Mouse (Mus musculus) Patski (cell line): Measurements from ENCODE around the gene Gm11111. TPM values are rescaled to one million over a fixed set of nuclear protein-coding genes. Genes with fewer than 3 reads are reported as not detected.
"Not testable (repeated sequence)": the region's sequence is repeated elsewhere in the genome, so short reads cannot be mapped to it uniquely, and the experiment has no call there.

Source experiments
- ATAC-seq: fragments of 100-300 bp; one replicate; pipeline ENCODE4 v1.8.0; 2021
- CTCF ChIA-PET: fragments of 350-600 bp; sonication (Branson Sonifier 250); formaldehyde crosslinking; loops from one replicate; lab custom pipeline; 2022; ENCODE audit warnings: inconsistent platforms; lab: Charles Lee
- POLR2A ChIA-PET: fragments of 350-600 bp; sonication (Branson Sonifier 250); formaldehyde crosslinking; loops from one replicate; lab custom pipeline; 2022; ENCODE audit warnings: antibody characterized with exemption, inconsistent platforms; lab: Charles Lee
- DNase-seq: peaks from one replicate; pipeline ENCODE4 v3.0.0-alpha.2; 2011; ENCODE audit warnings: low read depth, low spot score
- H3K27me3 ChIP-seq: fragments of 371-371 bp; one replicate; pipeline ENCODE4 v1.5.1; 2021
- CTCF ChIP-seq: fragments of 100-300 bp; IDR thresholded peaks from one replicate; pipeline ENCODE4 v1.5.1; 2021
- in situ Hi-C: fragments of 300-500 bp; cut with MboI; formaldehyde crosslinking; loops from 3 replicates; pipeline ENCODE4 v1.11.1; 2018; ENCODE audit warnings: low pct_unique_long_range_greater_than_20kb, mixed read lengths
- polyA plus RNA-seq: library from polyadenylated mRNA; unstranded; gene quantifications from one replicate; pipeline ENCODE4 v1.2.3, GENCODE M21; 2021

Gene Gm11111
- polyA plus RNA-seq, 1 experiment from 2014 or later = not detected

- ChIA-PET CTCF (interaction anchor here (1.3 to 5.0 kb wide), 2 partner anchors 8 to 14 kb away, joined by 4 to 29 read pairs; partner anchors contain the start of gene Gm11111), POLR2A (interaction anchor here (0.6 kb wide), 1 partner anchor 1543 kb away, joined by 6 read pairs; no protein-coding TSS in a partner anchor)
- in situ Hi-C loops = loop anchor here (5.0 kb wide), 1 partner anchor 134 kb away; no protein-coding TSS in a partner anchor
- TF ChIP-seq CTCF = no peak
- peak; percentile 98 for ATAC-seq
- DNase-seq = peak; percentile 85
- no peaks in the 10 kb centered on the region for H3K27me3 ChIP-seq
These were observed 8.8 kb downstream of the Gm11111 start for GRCm38 (mm10) chr5:98561301-98561700.

DNA sequence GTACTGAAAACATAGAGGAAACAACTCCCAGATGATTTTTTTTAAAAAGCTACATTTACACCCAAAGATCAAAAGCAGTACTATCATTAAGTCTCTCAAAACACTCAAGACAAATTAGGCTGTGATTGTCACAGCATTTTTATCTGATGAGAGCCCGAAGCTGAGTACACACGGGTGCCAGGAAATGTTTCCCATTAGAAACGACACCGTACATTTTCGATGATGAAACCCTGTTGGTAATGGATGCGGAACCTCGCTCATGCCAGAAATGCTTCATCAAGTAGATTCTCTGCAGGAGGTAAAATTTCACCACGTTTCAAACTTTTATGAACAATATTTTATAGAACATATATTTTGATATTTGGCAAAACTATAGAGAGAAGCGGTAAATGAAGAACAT is 10.3 kb downstream of the Gm11111 start:
- in situ Hi-C loops = loop anchor here (5.0 kb wide), 1 partner anchor 136 kb away; no protein-coding TSS in a partner anchor
- ATAC-seq = no peak
- POLR2A ChIA-PET = interaction anchor here (0.6 kb wide), 1 partner anchor 78 kb away, joined by 3 read pairs; no protein-coding TSS in a partner anchor
- H3K27me3 ChIP-seq = no peaks in the 10 kb centered on the region
- TF ChIP-seq CTCF = no peak
- no peak for DNase-seq
- CTCF ChIA-PET = interaction anchor here (1.5 to 5.0 kb wide), 2 partner anchors 13 to 213 kb away, joined by 3 to 29 read pairs; no protein-coding TSS in a partner anchor

GRCm38 (mm10) chr5:98563801-98564200 is 11.3 kb downstream of the Gm11111 start:
- in situ Hi-C loops = loop anchor here (5.0 kb wide), 1 partner anchor 136 kb away; no protein-coding TSS in a partner anchor
- no peaks in the 10 kb centered on the region for H3K27me3 ChIP-seq
- no peak for ATAC-seq
- DNase-seq = no peak
- CTCF ChIA-PET = interaction anchor here (1.5 to 5.0 kb wide), 2 partner anchors 12 to 214 kb away, joined by 3 to 29 read pairs; no protein-coding TSS in a partner anchor
- POLR2A ChIA-PET = no interaction called here
- no peak for TF ChIP-seq CTCF

DNA sequence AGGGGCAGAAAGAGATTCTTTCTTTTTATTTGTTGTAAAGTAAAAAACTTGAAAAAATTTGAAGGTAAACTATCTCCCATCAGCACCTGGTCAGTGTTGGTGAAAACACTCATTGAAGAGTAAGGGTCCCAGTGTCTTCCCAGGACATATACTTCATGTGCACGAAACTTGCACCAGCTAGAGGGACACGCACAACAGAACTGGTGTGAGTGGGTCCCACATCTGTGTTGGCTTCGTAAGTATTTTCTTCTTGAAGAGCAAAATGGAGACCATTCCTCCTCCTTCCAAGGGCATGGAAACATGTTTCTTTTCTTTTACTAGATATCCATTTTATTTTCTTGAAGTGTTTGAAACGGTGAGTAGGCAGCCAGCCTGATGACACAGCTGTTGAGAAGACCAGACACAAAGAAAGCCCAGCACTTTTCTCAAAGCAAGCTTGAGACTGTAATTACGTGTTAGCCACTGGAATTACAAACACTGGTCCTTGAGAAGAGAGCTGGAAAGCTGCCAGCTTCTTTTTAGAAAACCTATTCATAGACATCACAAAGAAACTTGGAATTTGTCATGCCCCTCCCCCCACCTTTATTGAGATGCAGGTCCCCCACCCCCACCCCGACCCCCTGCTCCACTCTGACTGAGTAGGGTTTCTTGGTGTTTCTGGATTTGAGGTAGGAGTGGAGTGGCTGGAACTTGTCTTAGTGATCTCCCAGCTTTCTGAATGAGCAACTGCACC is 14.1 kb downstream of the Gm11111 start:
- in situ Hi-C loops = no loop called here
- no peak for DNase-seq

GRCm38 (mm10) chr5:98568481-98568880 is 16.0 kb downstream of the Gm11111 start:
- ChIA-PET POLR2A (no interaction called here), CTCF (interaction anchor here (1.7 kb wide), 1 partner anchor 14 kb away, joined by 3 read pairs; no protein-coding TSS in a partner anchor)
- in situ Hi-C loops = no loop called here
- H3K27me3 ChIP-seq = no peaks in the 10 kb centered on the region
- DNase-seq (no peak), ATAC-seq (no peak)
- no peak for TF ChIP-seq CTCF

More for the DNA sequence above, 14.1 kb downstream of the Gm11111 start:
- H3K27me3 ChIP-seq = no peaks in the 10 kb centered on the region
- CTCF ChIA-PET = interaction anchor here (0.9 kb wide), 1 partner anchor 8 kb away, joined by 4 read pairs; no protein-coding TSS in a partner anchor
- POLR2A ChIA-PET = no interaction called here
- ATAC-seq = no peak
- TF ChIP-seq CTCF = no peak

GRCm38 (mm10) chr5:98569029-98569513 is 16.6 kb downstream of the Gm11111 start:
- H3K27me3 ChIP-seq = no peaks in the 10 kb centered on the region
- POLR2A ChIA-PET = no interaction called here
- TF ChIP-seq CTCF = no peak
- in situ Hi-C loops = no loop called here
- DNase-seq (no peak), ATAC-seq (no peak)
- CTCF ChIA-PET = interaction anchor here (1.7 kb wide), 1 partner anchor 14 kb away, joined by 3 read pairs; no protein-coding TSS in a partner anchor

DNA sequence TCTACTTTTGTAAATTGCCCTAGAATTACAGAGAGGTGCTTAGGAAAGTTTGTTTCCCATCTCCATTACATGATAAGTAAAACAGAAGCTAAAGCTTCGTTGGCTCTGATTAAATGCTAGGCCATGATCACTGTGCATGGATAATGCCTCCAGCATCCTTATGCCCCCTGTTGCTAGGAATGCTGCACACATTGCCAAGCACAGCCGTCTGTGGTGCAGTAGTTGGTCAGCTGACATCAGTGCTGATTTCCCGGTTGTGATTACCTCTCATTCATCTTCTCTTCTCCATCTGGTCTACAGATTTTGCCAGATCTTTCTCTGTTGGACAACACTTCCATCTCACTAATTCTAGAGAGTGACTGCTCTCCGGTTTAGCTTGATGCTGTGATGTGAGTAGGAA is 19.9 kb downstream of the Gm11111 start:
- ChIA-PET POLR2A (no interaction called here), CTCF (interaction anchor here (2.4 kb wide), 1 partner anchor 11 kb away, joined by 7 read pairs; no protein-coding TSS in a partner anchor)
- in situ Hi-C loops = no loop called here

DNA sequence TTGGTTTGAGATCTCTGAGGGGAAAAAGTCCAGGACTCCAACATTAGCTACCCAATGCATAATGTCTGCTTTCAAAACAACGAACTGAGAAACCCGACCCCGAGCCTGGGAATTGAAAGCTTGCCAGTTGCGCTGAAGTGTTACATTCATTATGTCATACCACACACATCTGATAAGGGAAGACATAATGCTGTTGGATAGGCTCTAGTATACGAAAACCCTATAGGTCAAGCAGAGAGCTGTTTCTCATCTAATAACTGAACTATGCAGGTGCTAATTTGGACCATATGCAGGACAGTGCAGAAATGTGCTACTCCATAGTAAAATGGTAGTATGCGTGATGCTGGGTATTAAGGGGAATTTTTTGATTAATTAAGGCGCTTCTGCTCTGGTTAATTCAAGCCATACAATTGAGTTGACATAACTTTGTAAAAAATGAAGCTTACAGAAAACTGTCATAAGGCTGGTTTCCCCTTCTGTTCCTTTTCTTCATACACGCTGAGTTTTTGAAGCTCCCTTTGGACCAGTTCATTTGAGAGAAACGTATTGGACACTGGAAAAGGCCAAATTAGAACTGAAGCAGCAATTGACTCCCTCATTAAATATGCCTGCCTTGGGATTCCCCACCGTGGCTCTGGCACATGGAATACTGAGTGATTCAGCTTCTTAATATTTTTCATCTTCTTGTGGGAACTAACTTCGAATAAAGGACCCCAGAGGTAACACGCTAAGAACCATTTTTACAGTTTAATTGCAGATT is 22.4 kb downstream of the Gm11111 start:
- POLR2A ChIA-PET = no interaction called here
- H3K27me3 ChIP-seq = no peaks in the 10 kb centered on the region
- CTCF ChIA-PET = interaction anchor here (0.6 to 5.1 kb wide), 4 partner anchors 8 to 164 kb away, joined by 3 to 29 read pairs (median 4); no protein-coding TSS in a partner anchor
- no peak for TF ChIP-seq CTCF
- ATAC-seq = no peak
- in situ Hi-C loops = no loop called here
- no peak for DNase-seq

More for the DNA sequence above, 19.9 kb downstream of the Gm11111 start:
- no peaks in the 10 kb centered on the region for H3K27me3 ChIP-seq
- DNase-seq (no peak), ATAC-seq (no peak)
- TF ChIP-seq CTCF = no peak

GRCm38 (mm10) chr5:98575471-98575834 is 23.0 kb downstream of the Gm11111 start:
- ATAC-seq (no peak), DNase-seq (no peak)
- no peaks in the 10 kb centered on the region for H3K27me3 ChIP-seq
- ChIA-PET CTCF (interaction anchor here (0.6 to 5.1 kb wide), 5 partner anchors 9 to 164 kb away, joined by 3 to 29 read pairs (median 3); no protein-coding TSS in a partner anchor), POLR2A (no interaction called here)
- in situ Hi-C loops = no loop called here
- no peak for TF ChIP-seq CTCF

DNA sequence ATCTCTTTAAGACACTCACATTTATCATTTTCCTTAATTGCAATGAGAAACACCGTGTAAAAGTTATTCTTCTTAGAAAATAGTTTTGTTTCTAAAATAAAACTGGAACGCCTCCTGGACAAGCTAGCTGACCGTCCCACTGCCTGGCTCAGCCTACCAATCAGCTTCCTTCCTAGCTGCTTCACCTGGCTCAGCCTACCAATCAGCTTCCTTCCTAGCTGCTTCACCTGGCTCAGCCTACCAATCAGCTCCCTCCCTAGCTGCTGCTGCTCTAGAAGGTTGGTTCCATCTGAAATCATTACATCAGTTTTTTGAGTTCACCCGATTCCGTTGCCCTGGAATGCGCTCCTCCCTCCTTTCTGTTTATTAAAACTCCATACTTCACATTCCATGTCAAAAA is 24.0 kb downstream of the Gm11111 start:
- CTCF ChIA-PET = interaction anchor here (0.8 to 5.1 kb wide), 3 partner anchors 8 to 85 kb away, joined by 3 to 29 read pairs (median 3); no protein-coding TSS in a partner anchor
- DNase-seq, H3K27me3 ChIP-seq, in situ Hi-C loops, POLR2A ChIA-PET: not testable (repeated sequence)
- peak; percentile 87 for ATAC-seq
